Mouse (Mus musculus) cerebral cortex, adult 2 months (tissue): ENCODE measurements around the gene BC067074.

ENCODE experiments used
- WGBS: fragments of 180-500 bp; shearing (Covaris S2); methylation state at CpG from one replicate; pipeline ENCODE4 v1.1.7; 2018; 5-methylcytosine and 5-hydroxymethylcytosine counted together

The BC067074 gene

DNA sequence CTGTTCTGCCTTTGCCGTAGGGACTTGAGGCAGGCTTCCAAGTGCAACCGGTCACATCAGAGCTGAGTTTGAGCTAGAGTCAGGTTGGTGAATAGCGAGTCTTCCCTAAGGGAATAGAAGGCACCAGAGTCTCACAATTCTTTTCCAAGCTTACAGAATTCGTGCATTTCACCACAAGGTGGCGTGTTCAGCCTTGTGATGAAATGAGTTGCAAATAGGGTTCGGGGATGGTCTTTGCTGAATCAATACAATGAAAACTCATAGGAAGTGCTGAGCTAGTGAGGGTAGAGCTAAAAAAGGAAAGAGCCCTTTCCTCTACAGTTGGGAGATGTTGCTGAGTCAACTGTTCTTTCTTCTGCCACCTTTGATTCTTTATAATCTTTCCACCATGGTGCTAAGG, 29.0 kb downstream of the BC067074 start:
- 17% methylated on average over 6 of the region's 6 CpGs for WGBS

DNA sequence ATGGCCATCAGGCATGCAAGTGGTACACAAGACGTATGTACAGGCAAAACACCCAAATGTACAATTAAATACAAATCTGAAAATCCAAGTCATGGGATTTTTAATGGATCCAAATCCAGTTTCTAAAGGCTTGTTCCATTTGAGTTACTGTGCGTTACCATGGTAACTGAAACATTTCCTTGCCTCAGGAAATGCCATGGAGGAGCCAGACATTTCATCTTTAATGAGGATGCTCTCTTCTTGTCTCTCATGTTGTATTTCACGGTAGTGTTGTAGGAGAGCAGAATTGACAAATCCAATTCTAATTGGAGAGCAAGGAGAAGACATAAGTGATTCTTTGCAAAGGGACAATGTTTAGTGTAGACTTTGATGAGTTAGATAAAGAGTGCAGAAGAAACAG, 31.3 kb downstream of the BC067074 start:
- WGBS = 57% methylated on average over 3 of the region's 3 CpGs

DNA sequence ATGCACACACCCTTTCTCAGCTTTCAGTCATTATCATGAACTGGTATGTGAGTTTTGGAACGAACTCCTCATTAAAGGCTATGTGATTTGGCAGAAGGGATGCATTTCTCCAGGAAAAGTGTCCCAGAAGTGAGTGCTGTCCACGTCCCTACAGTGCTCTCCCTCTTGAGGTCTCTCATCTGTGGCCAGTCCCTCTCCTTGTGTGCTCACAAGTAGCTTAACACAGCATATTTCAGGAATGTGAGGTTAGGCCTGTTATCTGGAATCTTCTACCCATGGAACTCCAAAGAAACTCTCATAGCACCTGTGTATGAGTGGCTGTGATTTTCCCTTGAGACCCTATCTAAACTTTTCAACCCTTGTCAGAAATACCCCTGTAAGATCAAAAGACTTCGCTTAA, 32.7 kb downstream of the BC067074 start:
- 79% methylated on average over 3 of the region's 3 CpGs for WGBS

DNA sequence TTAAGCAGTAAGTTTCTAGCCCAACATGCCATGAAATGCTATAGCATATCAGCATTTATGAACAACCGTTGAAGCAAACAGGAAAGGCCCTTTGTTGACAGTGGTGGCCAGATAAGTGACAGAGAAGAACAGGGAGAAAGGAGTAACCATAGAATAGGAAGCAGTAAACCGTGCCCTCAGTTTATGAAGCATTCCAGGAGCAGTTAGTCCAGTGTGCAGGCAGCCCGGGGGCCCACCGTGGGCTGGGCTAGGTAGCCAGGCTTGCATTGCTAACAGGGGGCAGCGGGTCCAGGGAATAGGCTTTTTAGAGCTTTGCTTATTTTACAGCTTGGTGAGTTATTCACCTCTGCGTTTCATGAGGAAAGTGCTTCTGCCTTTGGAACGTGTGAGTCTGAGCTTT, 39.3 kb downstream of the BC067074 start:
- WGBS = 67% methylated on average over 7 of the region's 7 CpGs

DNA sequence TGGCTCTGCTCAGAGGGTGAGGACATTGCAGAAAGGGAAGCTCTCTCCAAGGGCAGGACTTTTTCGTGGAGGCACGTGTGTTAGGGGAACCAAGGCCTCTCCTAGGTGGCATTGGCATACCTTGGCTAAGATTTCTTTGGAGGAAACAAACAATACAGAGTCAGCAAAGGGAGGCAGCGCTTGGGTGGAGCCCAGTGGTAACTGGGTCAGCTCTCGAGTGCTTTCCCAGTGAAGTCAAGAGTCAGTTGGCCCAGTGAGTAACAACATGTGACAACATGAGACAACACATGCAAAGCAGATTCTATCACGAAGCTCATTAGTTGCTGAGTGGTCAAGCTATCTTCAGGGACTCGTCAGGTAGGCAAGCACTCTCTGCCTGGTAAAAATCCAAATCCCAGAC, 40.4 kb downstream of the BC067074 start:
- 82% methylated on average over 6 of the region's 6 CpGs for WGBS

DNA sequence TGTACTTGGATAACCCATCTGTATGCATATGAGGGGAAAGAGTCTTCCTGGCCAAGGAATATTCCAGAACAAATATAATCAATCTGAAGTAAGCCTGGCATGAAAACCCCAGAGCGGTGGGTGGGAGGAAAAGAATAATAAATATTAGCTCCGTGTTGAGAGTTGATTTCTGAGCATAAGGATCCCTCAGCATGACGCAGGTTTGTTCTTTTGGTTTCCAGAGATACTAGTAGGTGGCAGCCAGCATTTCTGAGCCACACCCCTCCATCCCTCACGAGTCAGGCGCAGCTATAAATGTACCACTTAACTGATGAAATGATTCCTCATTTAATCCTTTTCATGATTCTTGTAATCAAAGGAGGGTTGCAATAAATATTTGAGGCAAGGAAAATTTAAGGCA, 41.0 kb downstream of the BC067074 start:
- 48% methylated on average over 5 of the region's 5 CpGs for WGBS

DNA sequence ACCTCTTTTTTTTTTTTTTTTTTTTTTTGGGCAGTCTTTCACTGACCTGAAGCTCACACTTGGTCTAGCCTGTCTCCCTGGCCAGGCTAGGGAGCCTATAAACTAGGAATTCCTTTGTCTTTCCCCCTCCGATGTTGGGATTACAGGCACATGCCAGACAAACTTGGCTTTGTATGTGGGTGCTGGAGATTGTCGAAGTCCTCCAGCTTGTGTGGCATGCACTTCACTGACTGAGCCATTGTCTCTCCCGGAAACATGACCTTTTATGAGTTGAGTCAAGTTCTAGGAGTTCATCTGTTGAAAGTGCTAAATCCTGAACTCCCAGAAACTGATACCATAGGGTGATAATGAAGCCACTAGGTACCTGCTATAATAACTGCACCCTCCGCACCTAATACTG, 41.8 kb downstream of the BC067074 start:
- WGBS = 69% methylated on average over 4 of the region's 4 CpGs

DNA sequence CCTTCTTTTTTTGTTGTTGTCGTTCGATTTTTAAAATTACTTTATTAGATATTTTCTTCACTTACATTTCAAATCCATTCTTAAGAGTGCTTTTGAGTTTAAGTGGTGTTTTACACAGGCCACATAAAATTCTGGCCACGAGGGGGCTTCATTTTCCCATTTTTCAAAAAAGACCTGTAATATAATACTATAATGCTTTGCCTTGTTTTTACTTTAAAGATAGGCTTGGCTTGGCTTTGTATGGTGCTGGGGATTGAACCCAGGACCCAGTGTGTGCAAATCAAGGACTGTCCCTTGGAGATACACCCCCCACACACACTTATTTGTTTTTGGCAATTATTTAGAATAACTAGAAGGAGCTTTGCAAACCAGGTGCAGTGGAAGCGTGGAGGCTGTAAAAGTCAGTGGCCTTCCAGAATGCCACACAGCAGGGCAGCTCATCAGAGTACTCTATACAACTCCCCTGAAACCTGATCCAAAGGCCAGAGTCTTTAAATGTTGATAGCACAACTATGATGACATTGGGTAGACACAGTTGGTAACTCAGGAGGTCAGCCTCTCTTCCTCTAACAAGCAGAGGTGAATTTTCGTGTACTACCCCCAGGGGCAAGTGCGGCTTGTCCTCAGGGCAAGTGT, 44.4 kb downstream of the BC067074 start:
- 61% methylated on average over 6 of the region's 6 CpGs for WGBS

DNA sequence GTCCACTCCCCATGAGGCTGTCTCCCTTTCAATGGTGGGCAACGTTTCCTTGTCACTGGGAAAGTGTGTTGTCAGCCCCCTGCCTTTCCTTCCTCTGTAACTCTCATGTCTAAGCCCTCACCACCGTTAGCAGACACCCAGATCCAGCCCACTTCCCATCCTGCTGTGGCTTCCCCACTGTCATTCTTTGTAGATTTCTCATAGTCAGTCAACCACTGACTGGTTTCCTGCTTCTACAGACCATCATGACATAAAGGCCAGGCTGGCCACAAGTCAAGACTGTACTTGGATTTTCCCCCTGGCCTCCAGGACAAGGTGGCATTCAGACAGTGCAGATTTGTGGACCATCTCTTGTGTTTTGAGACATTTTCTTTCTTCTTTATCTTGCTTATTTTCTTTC, 47.7 kb downstream of the BC067074 start:
- 79% methylated on average over 2 of the region's 2 CpGs for WGBS

DNA sequence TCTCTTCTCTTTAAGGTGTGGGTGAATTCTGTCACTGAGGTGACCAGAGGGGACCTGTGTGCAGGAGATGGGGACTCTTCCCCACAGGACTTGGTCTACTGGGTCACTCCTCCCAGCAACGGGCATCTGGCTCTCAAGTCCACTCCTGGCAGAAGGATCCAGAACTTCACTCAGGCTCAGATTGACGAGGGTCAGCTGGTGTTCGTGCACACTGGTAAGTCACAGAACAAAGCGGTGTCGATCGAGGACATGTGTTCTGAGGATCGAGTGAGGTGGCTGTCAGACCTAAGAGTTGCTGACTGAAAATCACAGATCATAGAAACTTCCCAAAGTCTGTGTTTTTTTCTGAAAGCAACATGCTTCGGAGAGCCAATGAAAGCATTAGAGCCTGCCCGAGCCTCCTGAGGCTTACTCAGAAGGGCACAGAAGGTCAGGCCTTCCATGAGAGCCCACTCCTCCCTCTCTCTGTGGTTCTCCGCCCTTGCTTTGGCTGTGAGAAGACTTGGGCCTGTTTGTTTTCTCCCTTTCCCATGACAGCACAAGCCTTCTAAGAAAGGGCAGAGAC, 49.5 kb downstream of the BC067074 start:
- 89% methylated on average over 10 of the region's 10 CpGs for WGBS

DNA sequence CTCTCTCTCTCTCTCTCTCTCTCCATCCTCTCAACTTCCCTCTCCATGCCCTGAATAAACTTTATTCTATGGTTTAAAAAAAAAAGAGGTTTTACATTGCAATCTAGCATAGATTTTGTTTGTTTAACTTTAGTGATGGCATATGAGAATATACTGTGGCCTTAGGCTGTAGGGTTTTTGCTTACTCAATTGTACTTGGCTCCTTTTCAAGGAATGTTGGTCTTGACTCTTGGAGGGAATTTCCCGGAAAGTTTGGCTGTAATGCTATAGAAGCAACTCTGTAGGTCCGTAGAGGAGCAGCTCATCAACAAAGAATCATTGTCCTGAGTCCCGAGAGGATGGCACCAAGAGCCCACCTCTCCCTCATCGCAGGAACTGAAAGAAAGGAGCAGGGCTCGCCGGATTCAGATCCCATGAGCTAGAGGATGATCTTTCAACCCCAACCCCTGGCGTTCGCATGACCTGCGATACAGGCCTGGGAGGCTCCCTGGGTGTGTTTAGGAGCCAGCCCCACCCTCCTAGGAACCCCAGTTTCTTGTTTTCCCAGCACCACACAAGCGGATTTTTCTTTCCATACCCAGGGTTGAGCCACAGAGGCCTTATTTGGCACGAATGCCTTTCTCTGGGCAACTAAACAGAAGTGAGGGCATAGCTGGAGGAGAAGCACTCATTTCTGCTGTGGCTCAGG, 57.9 kb downstream of the BC067074 start:
- WGBS = 85% methylated on average over 11 of the region's 11 CpGs

DNA sequence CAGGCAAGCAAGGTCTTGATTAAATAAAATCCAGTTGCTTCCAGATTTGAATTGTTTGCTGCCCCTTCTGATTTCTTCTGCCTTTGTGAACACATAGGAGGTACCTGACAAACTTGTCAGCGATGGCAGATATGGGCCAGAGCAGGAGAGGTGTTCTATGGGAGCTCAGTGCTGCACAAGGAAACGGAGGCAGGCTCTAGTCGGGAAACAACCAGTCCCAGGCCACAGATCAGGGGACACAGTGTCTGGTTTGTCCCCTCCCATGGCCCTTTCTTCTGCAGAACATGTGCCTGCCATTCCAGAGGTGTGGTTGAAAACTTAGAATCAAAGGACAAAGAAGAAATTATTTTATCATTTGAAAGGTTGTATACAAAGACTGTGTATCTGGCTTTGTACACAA, 60.6 kb downstream of the BC067074 start:
- WGBS = 95% methylated on average over 3 of the region's 3 CpGs

DNA sequence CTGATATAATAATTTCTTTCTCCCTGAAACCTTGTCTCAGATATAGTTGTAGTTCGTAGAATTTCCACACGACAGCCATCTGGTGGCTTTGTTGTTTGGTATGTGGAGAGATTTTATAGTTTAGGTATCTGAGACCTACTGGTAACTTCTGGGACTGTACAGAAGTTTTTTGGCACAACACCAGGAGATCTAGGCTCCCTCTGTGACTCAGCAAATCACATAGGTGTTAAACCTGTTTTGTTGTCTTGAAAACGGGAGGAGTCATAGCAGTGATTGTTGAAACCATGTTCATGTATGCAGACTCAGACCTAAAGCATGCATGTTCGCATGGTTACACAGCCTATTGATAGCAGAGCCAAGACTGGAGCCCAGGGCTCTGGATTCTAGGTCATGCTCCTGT, 61.0 kb downstream of the BC067074 start:
- WGBS = 92% methylated on average over 4 of the region's 4 CpGs

DNA sequence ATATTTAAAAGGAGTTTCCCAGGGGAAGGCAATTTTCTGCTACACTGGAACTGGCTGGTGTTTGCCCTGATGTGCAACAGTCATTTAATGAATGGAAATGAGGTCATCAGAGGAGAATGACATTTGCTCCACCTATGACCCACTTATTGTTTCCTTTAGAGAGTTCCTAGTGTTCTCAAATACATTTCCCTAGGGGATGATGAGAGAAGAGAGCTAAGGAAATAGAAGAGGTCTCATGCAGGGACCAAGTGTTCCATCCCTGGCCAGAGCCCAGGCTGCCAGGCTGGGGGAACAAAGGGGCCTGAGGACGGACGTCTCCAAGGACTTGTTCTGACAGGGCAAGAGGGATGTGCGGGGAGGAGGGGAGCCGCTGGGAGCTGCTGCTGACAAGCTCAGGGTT, 62.1 kb downstream of the BC067074 start:
- 54% methylated on average over 4 of the region's 4 CpGs for WGBS

DNA sequence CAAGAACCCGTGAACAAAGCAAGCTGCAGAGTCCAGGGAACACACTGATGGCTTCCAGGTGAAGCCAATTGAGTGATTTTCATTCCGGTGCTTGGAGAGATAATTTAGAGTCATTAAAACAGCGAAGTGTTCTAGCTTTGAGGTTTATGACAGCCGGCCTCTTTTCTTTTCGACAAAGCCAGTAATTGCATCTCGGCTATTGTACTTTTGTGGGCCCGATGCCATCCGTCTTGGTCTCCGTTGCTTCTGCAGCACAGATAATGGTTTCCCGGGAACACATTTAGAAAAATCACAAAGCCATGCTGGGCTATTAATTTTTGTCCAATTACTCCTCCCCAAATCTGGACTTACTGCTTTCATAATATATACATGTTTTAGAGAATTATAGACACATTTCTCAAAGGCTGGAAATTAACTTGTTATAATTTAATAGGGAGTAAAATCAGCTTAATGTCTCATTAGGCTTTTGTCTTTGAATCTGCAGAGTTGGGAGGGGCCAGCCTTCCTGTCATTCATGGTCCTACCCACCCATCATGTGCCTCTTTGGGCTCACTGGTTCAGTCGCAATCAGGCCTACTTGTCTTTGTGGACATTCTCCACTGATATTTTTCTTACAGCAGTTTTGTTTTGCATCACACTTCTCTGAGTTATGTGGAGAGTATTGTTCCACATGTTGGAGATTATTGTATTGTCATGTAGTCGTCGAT, 64.6 kb downstream of the BC067074 start:
- WGBS = 82% methylated on average over 13 of the region's 13 CpGs

DNA sequence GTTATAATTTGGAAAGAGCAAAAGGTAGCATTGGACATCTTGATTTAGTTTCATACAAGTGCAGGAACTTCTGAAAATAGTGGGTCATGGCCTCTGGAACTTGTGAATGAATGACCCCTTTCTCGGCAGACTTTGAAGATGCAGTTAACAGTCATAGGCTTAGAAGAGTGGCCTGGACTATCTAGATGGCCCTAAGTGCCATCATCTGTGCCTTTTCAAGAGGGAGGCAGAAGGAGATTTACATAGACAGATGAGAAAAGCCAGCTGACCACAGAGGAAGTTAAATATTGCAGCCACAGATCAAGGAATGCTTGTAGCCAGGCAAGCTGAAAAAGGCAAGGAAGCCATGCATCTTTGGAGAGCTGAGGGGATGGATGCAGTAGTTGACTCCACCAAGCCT, 66.7 kb downstream of the BC067074 start:
- 90% methylated on average over 1 of the region's 1 CpGs for WGBS

DNA sequence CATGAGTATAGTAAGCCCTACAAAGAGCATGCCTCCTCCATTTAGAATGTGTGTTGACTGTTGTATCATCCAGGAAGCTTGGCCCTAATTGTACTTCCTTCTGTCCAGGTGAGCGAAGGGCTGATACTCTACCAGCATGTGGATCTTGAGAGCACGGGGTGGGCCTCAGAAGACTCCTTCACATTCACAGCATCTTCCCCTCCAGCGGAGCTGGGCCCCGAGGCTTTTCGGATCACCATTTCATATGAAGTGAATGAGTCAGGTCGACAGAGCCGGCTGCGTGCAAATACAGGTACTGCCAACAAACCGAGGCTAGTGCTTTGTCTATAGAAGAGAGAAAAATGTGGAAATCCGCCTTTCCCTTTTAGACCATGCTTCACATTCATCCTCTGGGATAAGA, 73.0 kb downstream of the BC067074 start:
- WGBS = 91% methylated on average over 10 of the region's 10 CpGs

DNA sequence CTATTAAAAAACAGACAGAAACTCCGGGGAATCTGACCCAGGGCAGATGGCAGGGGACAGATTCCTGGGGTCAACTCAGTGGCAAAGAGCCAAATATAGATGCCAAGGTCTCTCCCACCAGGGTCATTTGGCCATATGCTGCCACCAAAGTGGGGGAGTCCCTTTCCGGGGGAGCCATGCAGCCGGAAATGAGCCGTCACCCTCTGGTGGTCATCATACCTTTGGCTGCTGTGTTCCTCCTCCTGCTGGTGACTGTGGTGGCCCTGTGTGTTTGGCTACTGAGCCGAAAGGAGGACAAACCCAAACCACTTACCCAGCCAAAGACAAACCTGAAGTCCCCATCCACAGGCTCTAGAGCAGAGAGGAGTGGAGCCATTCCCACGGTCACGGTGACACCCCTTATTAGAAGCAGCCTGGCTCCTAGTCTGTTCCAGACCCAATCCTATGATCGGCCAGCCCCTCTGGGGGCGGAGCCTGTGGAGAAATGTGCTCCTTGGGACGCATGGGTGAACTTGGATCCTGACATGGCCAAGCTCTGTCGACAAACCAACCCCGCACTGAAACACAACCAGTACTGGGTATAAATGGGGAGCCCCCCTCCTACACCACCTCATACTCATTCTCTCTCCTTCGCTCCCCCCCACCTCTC, 76.1 kb downstream of the BC067074 start:
- 81% methylated on average over 13 of the region's 13 CpGs for WGBS

DNA sequence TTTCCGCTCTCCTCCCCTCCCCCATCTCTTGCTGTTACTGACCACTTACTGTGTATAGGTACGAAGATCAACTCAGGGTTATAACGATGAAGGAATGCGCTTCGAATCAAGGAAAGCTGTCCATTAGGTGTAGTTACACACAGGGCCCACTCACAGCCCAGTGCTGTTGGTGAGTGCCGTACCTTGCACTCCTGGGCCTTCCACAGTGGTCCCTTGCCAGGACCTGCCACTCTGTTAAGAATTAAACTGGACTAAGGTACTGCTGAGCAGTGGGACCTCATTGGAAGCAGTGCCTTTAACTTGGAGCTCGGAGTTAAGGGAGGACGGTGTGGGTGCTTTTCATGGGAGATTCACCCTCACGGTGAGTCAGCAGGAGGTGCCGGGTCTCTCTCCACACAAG, 76.7 kb downstream of the BC067074 start:
- WGBS = 86% methylated on average over 10 of the region's 10 CpGs

DNA sequence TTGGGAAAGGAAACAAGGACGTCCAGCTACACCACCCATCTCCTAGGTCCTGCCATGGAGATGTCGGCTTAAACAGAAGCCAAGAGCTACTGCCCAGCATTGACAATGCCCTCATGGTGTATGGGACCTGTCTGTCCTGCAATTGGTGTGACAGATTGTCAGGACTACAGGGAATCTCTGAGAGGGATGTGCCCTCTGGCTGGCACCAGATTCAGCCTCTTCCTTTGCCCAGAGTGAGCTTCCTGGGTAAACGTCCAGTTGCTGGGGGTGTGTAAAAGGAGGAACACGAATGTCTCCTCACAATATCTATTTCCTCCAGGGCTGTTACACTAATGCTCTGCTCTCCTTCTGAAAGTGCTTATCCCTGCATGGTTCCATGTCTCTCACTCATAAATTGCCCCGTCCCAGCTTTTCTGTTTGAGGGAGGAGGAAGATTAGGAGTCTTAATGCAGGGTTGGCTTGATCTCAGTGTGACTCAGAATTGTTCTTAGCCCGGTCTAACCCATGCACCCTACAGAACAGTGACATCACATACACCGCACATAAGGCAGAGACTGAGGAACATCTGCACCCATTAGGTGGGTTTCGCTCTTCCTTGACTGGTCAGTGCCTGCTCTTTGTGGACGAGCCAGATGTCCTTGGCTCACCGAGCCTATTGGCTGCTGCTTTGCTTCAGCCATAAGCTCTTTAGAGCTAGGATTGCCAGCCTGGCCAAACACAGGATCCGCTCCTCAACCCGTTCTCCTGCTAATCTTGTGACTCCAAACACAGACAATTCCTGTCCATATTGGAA, 80.5 kb downstream of the BC067074 start:
- 74% methylated on average over 12 of the region's 12 CpGs for WGBS

DNA sequence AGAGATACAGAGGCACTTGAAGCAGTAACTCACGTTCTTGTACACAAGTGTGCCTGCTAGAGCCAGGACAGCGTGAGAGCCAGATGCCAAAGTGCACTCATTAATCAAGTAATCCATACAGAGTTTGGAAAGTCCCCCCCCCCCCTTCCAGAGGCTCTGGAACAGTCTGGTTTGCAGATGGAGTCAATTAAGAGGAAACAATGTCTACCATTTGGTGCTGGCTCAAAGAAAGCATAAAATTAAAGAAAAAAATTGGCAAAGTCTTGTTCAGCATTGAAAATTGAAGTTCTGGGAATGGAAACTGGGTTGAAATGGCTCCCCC, 81.1 kb downstream of the BC067074 start:
- WGBS = 52% methylated on average over 2 of the region's 2 CpGs

DNA sequence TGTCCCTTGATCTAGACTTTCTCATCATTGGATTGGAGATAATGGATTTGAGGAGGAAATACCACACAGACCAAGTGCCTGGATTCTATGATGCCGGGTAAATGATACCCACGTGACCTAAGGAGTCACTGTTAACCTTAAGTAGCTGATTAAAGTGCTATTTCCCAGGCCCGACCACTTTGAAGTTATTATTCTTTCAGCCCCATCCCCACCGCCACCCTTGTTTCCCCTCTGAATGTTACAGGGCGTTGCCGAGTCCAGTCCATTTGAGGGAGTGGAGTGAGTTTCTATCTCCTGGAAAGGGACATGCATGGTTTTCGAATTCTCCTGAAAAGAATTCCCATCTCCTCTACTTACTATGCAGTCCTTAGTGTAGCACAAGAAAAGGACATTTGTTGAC, 84.7 kb downstream of the BC067074 start:
- WGBS = 95% methylated on average over 7 of the region's 7 CpGs
